Mouse (Mus musculus): Measurements from ENCODE around the gene Rasgef1b. TPM values are rescaled to one million over a fixed set of nuclear protein-coding genes. Genes with fewer than 3 reads are reported as not detected.

Rasgef1b gene
- polyA plus RNA-seq (2015; fragmentation: Nextera tagmentation; extraction: Ambion mirVana): 5.6 and 6.8 TPM in 2 replicates

DNA sequence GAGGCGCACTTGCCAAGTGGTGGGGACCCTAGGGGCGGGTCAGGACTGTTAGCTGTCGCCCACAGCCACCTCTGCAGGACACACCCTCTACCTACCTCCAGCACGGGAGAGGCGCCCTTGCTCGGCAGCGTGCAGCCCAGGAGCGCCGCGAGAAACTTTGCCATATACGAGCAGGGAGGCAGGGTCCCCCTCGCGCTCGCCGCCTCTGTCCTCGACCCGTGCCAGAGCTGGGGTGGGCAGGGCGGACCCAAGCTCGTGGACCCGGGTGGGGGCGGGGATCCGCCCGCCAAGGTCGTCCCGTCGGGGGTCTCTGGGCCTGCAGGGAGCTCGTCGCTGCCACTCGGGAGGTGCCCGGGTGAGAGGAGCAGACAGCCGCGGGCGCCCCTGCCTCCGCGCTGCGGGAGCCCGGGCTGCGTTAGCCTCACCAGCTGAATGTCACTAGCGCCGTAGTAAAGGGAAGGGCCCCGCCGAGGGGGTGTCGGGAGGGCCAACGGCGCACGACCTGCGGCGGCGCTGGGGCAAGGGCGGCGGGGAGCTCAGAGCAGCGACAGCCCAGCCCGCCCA lies at the start of gene Rasgef1b:
TSS of gene Rasgef1b (minus strand) at position 417 of the 564 bp plus-strand sequence.

Other genes with a start within 250 kb of the Rasgef1b start
- gene Vamp9, start 177.2 kb upstream of the Rasgef1b start, polyA plus RNA-seq (2015; fragmentation: Nextera tagmentation; extraction: Ambion mirVana): 0.34 and 0.40 TPM in 2 replicates
- 45.4 and 60.1 TPM in 2 replicates for gene Hnrnpd, start 249.9 kb upstream of the Rasgef1b start, polyA plus RNA-seq (2015; fragmentation: Nextera tagmentation; extraction: Ambion mirVana)
- gene 4930524J08Rik, start 250.0 kb upstream of the Rasgef1b start, polyA plus RNA-seq (2015; fragmentation: Nextera tagmentation; extraction: Ambion mirVana): 1.4 and 2.7 TPM in 2 replicates

All from urinary bladder, postnatal 0 days (tissue).